Mouse (Mus musculus) midbrain, embryonic 10.5 days (tissue): ENCODE data around the gene A630001G21Rik. TPM values are rescaled to one million over a fixed set of nuclear protein-coding genes. Genes with fewer than 3 reads are reported as not detected.
A peak's percentile ranks its signal among the peaks of the same experiment; 100 is the strongest.

Source experiments
- DNase-seq: peaks from one replicate; pipeline ENCODE4 v3.0.0-alpha.2; 2017; ENCODE audit warnings: low spot score
- H3K27ac ChIP-seq: fragments of 300-500 bp; sonication (generic); replicated peaks from 2 replicates; pipeline ENCODE4 v1.5.1; 2016; ENCODE audit warnings: mild to moderate bottlenecking
- H3K27me3 ChIP-seq: fragments of 300-500 bp; sonication (generic); 2 replicates; pipeline ENCODE4 v1.6.1; 2016; ENCODE audit warnings: low read depth, mild to moderate bottlenecking; ENCODE audit not compliant: poor library complexity, severe bottlenecking
- H3K36me3 ChIP-seq: fragments of 300-500 bp; sonication (generic); 2 replicates; pipeline ENCODE4 v1.6.1; 2016; ENCODE audit warnings: mild to moderate bottlenecking, moderate library complexity
- H3K4me1 ChIP-seq: fragments of 300-500 bp; sonication (generic); 2 replicates; pipeline ENCODE4 v1.6.1; 2016
- H3K4me3 ChIP-seq: fragments of 300-500 bp; sonication (generic); 2 replicates; pipeline ENCODE4 v1.5.1; 2016; ENCODE audit warnings: mild to moderate bottlenecking, moderate library complexity
- H3K9me3 ChIP-seq: fragments of 300-500 bp; sonication (generic); replicated peaks from 2 replicates; pipeline ENCODE4 v1.6.1; 2016; ENCODE audit warnings: mild to moderate bottlenecking
- WGBS: fragments of 180-500 bp; shearing (Covaris S2); methylation state at CpG from one replicate; pipeline ENCODE4 v1.1.7; 2016; 5-methylcytosine and 5-hydroxymethylcytosine counted together
- polyA plus RNA-seq: library from polyadenylated mRNA; unstranded; fragments of >200 nt; fragmentation: Nextera tagmentation; extraction: Ambion mirVana; gene quantifications from 2 replicates; pipeline ENCODE4 v1.2.1, GENCODE M21; 2016

A630001G21Rik gene
- polyA plus RNA-seq, 1 experiment from 2014 or later = 1.1 TPM

DNA sequence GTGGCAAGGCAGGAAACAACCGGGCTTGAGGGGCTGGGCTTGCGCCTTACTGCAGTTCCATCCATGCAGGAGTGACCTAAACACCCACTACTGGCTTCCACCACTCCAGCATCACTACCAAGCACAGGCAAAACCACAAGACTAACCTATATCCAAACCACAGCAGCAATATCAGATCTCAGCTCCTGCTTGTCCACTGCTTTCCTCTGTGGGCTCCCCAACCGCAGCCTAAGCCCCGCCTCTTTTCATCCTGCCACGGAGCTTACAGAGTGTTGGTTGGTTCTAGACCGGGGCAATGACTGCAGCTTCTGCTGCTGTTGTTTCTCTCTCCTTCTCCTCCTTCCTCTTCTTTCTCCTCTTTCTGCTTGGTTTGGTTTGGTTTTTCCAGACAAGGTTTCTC is 15.1 kb downstream of the A630001G21Rik start:
- H3K9me3 ChIP-seq = no peaks in the 10 kb centered on the region
- H3K36me3 ChIP-seq = no peaks in the 10 kb centered on the region
- H3K27ac ChIP-seq = no peak overlapping the region
- peaks cover 6% of the 10 kb centered on the region for H3K4me1 ChIP-seq
- WGBS = 92% methylated on average over 6 of the region's 6 CpGs
- DNase-seq = no peak
- H3K4me3 ChIP-seq = no peak overlapping the region
- H3K27me3 ChIP-seq = no peaks in the 10 kb centered on the region

DNA sequence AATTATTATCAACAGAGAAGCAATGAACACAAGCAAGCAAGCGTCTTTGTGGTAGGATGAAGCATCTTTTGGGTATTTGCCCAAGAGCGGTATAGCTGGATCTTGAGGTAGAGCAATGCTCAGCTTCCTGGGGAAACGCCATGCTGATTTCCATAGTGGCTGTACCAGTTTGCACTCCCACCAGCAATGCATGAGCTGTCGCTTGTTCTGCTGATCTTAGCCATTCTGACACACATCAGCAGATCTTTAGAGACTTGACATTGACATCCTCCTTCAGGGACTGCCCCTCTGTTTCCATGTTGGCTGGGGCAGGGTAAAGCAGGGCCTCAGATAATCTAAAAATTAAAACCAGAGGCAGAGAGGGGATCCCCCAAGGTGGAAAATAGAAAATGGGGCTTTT is 16.8 kb downstream of the A630001G21Rik start:
- H3K4me1 ChIP-seq = peaks cover 10% of the 10 kb centered on the region
- WGBS = 86% methylated on average over 4 of the region's 4 CpGs
- H3K4me3 ChIP-seq = no peak overlapping the region
- no peak overlapping the region for H3K27ac ChIP-seq
- no peaks in the 10 kb centered on the region for H3K36me3 ChIP-seq
- H3K9me3 ChIP-seq = no peaks in the 10 kb centered on the region
- no peak for DNase-seq
- no peaks in the 10 kb centered on the region for H3K27me3 ChIP-seq

DNA sequence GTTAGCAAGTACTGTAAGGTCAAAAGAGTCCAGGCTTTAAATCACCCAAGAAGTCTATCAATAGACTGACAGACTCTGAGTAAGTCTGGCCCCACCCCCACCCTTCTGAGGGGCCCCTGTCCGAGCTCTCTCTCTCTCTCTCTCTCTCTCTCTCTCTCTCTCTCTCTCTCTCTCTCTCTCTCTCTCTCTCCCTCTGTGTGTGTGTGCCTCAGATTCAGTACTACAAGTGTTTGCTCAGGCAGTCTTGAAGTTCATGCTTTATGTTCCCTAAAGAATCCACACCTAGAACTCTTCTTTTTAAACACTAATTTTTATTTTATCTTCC is 19.5 kb downstream of the A630001G21Rik start:
- Histone ChIP-seq H3K4me1 (peaks cover 10% of the 10 kb centered on the region), H3K27me3 (no peaks in the 10 kb centered on the region), H3K4me3 (no peak overlapping the region), H3K36me3 (no peaks in the 10 kb centered on the region), H3K27ac (0 out of 2 replicates have a peak overlapping the region, but pooled peaks have one; percentile 64), H3K9me3 (no peaks in the 10 kb centered on the region)
- no peak for DNase-seq
- WGBS = 0% methylated on average over 1 of the region's 1 CpGs

DNA sequence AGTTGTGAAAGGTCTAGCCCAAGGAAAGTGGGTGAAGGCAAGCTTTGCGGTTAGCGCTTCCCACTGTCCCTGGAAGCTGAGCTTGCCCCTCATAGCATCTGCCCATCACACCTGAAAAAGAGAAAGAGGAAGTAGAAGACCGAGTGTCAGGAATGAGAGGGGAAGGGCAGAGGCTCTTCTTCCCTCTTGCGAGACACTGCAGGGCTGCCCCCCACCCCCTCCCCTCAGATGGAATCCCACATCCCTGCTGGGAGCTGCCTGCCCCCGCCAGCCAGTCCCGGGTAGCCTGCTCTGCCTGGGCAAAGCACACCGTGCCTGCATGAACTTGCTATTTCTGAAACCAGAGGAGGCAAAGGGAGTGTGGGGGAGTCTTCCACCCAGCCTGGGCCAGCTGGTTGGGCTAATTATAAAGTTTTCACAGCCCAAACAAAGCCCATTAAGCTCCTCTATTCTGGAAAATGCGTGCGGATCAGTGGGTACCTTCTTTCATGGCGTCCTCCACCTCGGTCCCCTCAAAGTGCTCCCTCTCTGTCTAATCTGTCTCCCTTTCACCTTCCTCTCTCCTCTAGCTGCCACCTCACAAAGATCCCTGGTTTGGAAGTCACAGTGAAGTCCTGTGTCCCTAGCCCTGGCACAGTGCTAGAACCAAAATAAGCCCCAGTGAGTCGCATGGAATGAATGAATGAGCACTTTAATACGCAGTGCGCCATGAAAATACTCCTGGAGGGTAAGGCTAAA is 20.0 kb downstream of the A630001G21Rik start:
- Histone ChIP-seq H3K36me3 (no peaks in the 10 kb centered on the region), H3K9me3 (no peaks in the 10 kb centered on the region), H3K4me1 (peaks cover 10% of the 10 kb centered on the region), H3K27me3 (no peaks in the 10 kb centered on the region), H3K27ac (peak overlapping the region; percentile 64), H3K4me3 (no peak overlapping the region)
- WGBS = 29% methylated on average over 14 of the region's 14 CpGs
- DNase-seq = no peak

DNA sequence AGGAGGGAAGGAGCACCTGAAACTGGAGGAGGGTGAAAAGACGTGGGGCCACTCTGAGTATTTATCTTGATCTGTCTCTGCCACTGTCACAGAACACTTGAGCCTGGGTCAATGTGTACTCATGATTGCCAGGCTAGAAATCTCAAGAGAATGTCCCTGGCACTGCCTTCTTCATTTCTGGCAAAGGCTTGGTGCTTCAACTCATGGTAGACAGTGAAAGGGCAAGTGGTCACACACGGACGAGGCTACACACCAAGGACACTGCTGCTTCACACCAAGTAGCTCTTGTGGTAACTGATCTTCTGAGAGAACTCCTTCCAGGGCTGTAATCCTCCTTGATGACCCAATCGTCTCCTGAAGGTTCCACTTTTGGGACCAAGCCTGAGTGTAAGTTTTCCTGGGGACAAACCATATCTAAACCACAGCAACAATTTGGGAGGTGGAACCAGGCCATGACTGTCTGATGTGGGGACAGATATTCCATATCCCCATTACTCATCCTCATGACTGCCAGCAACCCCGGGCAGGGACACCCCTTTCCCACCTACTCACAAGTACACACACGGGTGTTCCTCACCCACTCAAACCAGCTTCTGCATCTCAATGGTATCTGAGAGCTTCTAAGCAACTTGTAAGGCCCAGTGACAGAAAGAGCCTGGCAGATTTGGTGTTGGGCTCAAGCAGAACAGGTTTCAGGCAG is 20.8 kb downstream of the A630001G21Rik start:
- H3K36me3 ChIP-seq = no peaks in the 10 kb centered on the region
- no peak for DNase-seq
- no peak overlapping the region for H3K27ac ChIP-seq
- H3K27me3 ChIP-seq = no peaks in the 10 kb centered on the region
- H3K4me1 ChIP-seq = peaks cover 10% of the 10 kb centered on the region
- no peak overlapping the region for H3K4me3 ChIP-seq
- WGBS = 81% methylated on average over 6 of the region's 6 CpGs
- no peaks in the 10 kb centered on the region for H3K9me3 ChIP-seq

GRCm38 (mm10) chr1:85751932-85752680 is 26.3 kb downstream of the A630001G21Rik start:
- 82% methylated on average over 11 of the region's 11 CpGs for WGBS
- peaks cover 16% of the 10 kb centered on the region for H3K4me1 ChIP-seq
- no peaks in the 10 kb centered on the region for H3K27me3 ChIP-seq
- no peak overlapping the region for H3K4me3 ChIP-seq
- DNase-seq = no peak
- no peaks in the 10 kb centered on the region for H3K9me3 ChIP-seq
- H3K36me3 ChIP-seq = no peaks in the 10 kb centered on the region
- H3K27ac ChIP-seq = peak overlapping the region; percentile 65

DNA sequence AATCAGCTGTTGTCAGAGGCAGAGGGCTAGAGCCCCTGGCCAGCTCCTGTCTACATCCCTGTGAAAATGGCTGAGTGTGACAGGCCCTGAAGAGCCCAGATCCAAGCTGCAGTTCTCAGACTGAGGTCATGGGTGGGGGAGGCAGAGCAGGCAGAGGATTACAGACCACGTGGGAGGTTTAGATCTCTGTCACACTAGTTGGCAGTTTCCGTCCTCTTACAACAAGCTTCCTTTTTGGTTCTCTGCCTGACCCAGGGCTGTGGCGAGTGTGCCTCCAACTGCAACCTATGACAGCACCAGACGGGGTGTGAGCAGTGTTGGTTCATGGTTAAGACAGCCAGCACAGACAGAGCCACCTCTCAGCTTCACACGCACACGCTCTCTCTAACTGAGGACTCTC is 26.9 kb downstream of the A630001G21Rik start:
- Histone ChIP-seq H3K36me3 (no peaks in the 10 kb centered on the region), H3K4me1 (peaks cover 16% of the 10 kb centered on the region), H3K4me3 (no peak overlapping the region), H3K27me3 (no peaks in the 10 kb centered on the region), H3K27ac (peak overlapping the region; percentile 65), H3K9me3 (no peaks in the 10 kb centered on the region)
- peak; percentile 28 for DNase-seq
- WGBS = 53% methylated on average over 6 of the region's 6 CpGs

GRCm38 (mm10) chr1:85750650-85751049 is 27.8 kb downstream of the A630001G21Rik start:
- H3K27me3 ChIP-seq = no peaks in the 10 kb centered on the region
- H3K36me3 ChIP-seq = no peaks in the 10 kb centered on the region
- WGBS = 85% methylated on average over 4 of the region's 4 CpGs
- H3K4me3 ChIP-seq = no peak overlapping the region
- no peaks in the 10 kb centered on the region for H3K9me3 ChIP-seq
- H3K27ac ChIP-seq = 0 out of 2 replicates have a peak overlapping the region, but pooled peaks have one; percentile 65
- H3K4me1 ChIP-seq = peaks cover 16% of the 10 kb centered on the region
- no peak for DNase-seq

DNA sequence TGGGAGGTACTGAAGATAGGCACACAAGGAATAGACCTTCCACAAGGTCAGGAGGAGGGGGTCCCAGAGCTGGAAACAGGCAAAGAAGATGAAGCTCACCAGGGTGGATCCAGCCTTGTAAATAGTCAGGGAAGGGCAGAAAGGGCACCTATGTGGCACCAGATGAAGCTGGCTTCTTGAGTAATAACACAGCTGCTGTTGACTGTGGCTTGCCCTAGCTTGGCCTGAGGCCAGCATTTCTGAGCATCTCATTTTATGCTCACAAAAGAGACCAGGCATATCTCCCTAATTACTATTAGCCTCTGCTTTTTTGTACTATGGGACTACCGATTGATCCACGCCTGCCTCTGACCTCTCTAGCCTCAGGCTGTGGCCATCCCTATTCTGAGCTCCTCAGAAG is 28.6 kb downstream of the A630001G21Rik start:
- Histone ChIP-seq H3K4me1 (peaks cover 16% of the 10 kb centered on the region), H3K27ac (no peak overlapping the region), H3K36me3 (no peaks in the 10 kb centered on the region), H3K4me3 (no peak overlapping the region), H3K9me3 (no peaks in the 10 kb centered on the region), H3K27me3 (0 out of 2 replicates have a peak, but pooled peaks cover 3% of the 10 kb centered on the region)
- WGBS = 82% methylated on average over 2 of the region's 2 CpGs
- no peak for DNase-seq

GRCm38 (mm10) chr1:85746511-85746910 is 31.9 kb downstream of the A630001G21Rik start:
- Histone ChIP-seq H3K27ac (no peak overlapping the region), H3K36me3 (no peaks in the 10 kb centered on the region)

GRCm38 (mm10) chr1:85744539-85744938 is 33.9 kb downstream of the A630001G21Rik start:
- DNase-seq = no peak
- WGBS = 87% methylated on average over 3 of the region's 3 CpGs
- H3K4me1 ChIP-seq = peaks cover 22% of the 10 kb centered on the region
- 0 out of 2 replicates have a peak, but pooled peaks cover 3% of the 10 kb centered on the region for H3K27me3 ChIP-seq
- H3K4me3 ChIP-seq = no peak overlapping the region
- no peaks in the 10 kb centered on the region for H3K36me3 ChIP-seq
- no peak overlapping the region for H3K27ac ChIP-seq
- H3K9me3 ChIP-seq = no peaks in the 10 kb centered on the region

More at GRCm38 (mm10) chr1:85746511-85746910, 31.9 kb downstream of the A630001G21Rik start:
- Histone ChIP-seq H3K9me3 (no peaks in the 10 kb centered on the region), H3K27me3 (0 out of 2 replicates have a peak, but pooled peaks cover 3% of the 10 kb centered on the region), H3K4me1 (peaks cover 25% of the 10 kb centered on the region), H3K4me3 (no peak overlapping the region)
- 91% methylated on average over 5 of the region's 5 CpGs for WGBS
- DNase-seq = no peak

GRCm38 (mm10) chr1:85742916-85743505 is 35.4 kb downstream of the A630001G21Rik start:
- Histone ChIP-seq H3K27me3 (0 out of 2 replicates have a peak, but pooled peaks cover 3% of the 10 kb centered on the region), H3K4me3 (no peak overlapping the region), H3K9me3 (no peaks in the 10 kb centered on the region), H3K4me1 (peaks cover 22% of the 10 kb centered on the region), H3K36me3 (no peaks in the 10 kb centered on the region), H3K27ac (peak overlapping the region; percentile 67)
- whole genome bisulfite sequencing = 12% methylated on average over 2 of the region's 2 CpGs
- DNase-seq = peak; percentile 49
